Mouse (Mus musculus) lung, adult 2 months (tissue): ENCODE measurements around the gene Adgrg1.

Experiments
- CTCF ChIP-seq: fragments of 200-500 bp; IDR thresholded peaks from 2 replicates; pipeline ENCODE4 v1.5.1; 2011; ENCODE audit warnings: mild to moderate bottlenecking, low read length, control low read depth; ENCODE audit not compliant: insufficient read depth
- POLR2A ChIP-seq: fragments of 200-500 bp; IDR thresholded peaks from 2 replicates; pipeline ENCODE4 v1.6.1; 2011; ENCODE audit warnings: low read depth, mild to moderate bottlenecking, control low read depth, low read length, borderline replicate concordance; ENCODE audit errors: extremely low read depth

DNA sequence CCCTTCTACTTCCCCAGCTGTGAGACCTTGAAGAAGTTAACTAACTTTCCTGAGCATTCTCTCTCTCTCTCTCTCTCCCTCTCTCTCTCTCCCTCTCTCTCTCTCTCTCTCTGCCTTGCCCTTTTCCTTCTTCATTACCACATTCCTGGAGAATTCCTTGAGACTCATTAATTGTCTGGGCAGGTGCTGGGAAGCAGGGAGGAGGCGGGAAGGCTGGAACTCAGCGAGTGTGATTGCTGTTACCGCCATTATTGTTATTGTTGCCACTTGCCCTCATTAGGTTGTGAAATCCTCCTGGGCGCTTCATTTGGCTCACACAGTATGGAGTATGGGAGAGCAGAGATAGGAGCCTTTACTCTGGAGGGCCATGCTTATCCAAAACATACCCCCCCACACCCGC, 8.6 kb downstream of the Adgrg1 start:
- TF ChIP-seq CTCF (no peak), POLR2A (no peak)
